Mouse (Mus musculus): ENCODE results near the gene Mgll.

Mgll gene

GRCm38 (mm10) chr6:88770981-88771380 lies 46.8 kb downstream of the Mgll start:
- DNase-seq (ENCODE audit: low read depth, low spot score): no peak

GRCm38 (mm10) chr6:88772041-88772440 lies 47.8 kb downstream of the Mgll start:
- DNase-seq (ENCODE audit: low read depth, low spot score): no peak

- no peak for DNase-seq (ENCODE audit: low read depth, low spot score)
These were observed 49.8 kb downstream of the Mgll start for GRCm38 (mm10) chr6:88774055-88774454.

- DNase-seq (ENCODE audit: low read depth, low spot score): peak; percentile 79
These were observed 51.1 kb downstream of the Mgll start for GRCm38 (mm10) chr6:88775267-88775666.

GRCm38 (mm10) chr6:88776336-88776923 lies 52.2 kb downstream of the Mgll start:
- no peak for DNase-seq (ENCODE audit: low read depth, low spot score)

- DNase-seq (ENCODE audit: low read depth, low spot score): no peak
These were observed 52.8 kb downstream of the Mgll start for GRCm38 (mm10) chr6:88776964-88777363.

- DNase-seq (ENCODE audit: low read depth, low spot score): no peak
These were observed 54.0 kb downstream of the Mgll start for GRCm38 (mm10) chr6:88778047-88778688.

GRCm38 (mm10) chr6:88779755-88780154 lies 55.5 kb downstream of the Mgll start:
- DNase-seq (ENCODE audit: low read depth, low spot score): no peak

GRCm38 (mm10) chr6:88781919-88782318 lies 57.7 kb downstream of the Mgll start:
- no peak for DNase-seq (ENCODE audit: low read depth, low spot score)

GRCm38 (mm10) chr6:88782981-88783397 lies 58.8 kb downstream of the Mgll start:
- DNase-seq (ENCODE audit: low read depth, low spot score): peak; percentile 94

- no peak for DNase-seq (ENCODE audit: low read depth, low spot score)
These were observed 60.5 kb downstream of the Mgll start for GRCm38 (mm10) chr6:88784691-88785173.

GRCm38 (mm10) chr6:88785331-88785730 lies 61.1 kb downstream of the Mgll start:
- DNase-seq (ENCODE audit: low read depth, low spot score): no peak

GRCm38 (mm10) chr6:88785781-88786542 lies 61.8 kb downstream of the Mgll start:
- DNase-seq (ENCODE audit: low read depth, low spot score): no peak

GRCm38 (mm10) chr6:88786732-88787445 lies 62.7 kb downstream of the Mgll start:
- DNase-seq (ENCODE audit: low read depth, low spot score): no peak

- no peak for DNase-seq (ENCODE audit: low read depth, low spot score)
These were observed 63.3 kb downstream of the Mgll start for GRCm38 (mm10) chr6:88787496-88787895.

- no peak for DNase-seq (ENCODE audit: low read depth, low spot score)
These were observed 64.0 kb downstream of the Mgll start for GRCm38 (mm10) chr6:88788219-88788618.

GRCm38 (mm10) chr6:88791299-88791698 lies 67.1 kb downstream of the Mgll start:
- no peak for DNase-seq (ENCODE audit: low read depth, low spot score)

GRCm38 (mm10) chr6:88792147-88792691 lies 68.0 kb downstream of the Mgll start:
- no peak for DNase-seq (ENCODE audit: low read depth, low spot score)

GRCm38 (mm10) chr6:88793243-88793642 lies 69.0 kb downstream of the Mgll start:
- no peak for DNase-seq (ENCODE audit: low read depth, low spot score)

GRCm38 (mm10) chr6:88793872-88794271 lies 69.7 kb downstream of the Mgll start:
- no peak for DNase-seq (ENCODE audit: low read depth, low spot score)

- no peak for DNase-seq (ENCODE audit: low read depth, low spot score)
These were observed 70.4 kb downstream of the Mgll start for GRCm38 (mm10) chr6:88794561-88794971.

GRCm38 (mm10) chr6:88800191-88800590 lies 76.0 kb downstream of the Mgll start:
- DNase-seq (ENCODE audit: low read depth, low spot score): no peak

Data from ZHBTc4 (cell line).